In the genomic region with DNA sequence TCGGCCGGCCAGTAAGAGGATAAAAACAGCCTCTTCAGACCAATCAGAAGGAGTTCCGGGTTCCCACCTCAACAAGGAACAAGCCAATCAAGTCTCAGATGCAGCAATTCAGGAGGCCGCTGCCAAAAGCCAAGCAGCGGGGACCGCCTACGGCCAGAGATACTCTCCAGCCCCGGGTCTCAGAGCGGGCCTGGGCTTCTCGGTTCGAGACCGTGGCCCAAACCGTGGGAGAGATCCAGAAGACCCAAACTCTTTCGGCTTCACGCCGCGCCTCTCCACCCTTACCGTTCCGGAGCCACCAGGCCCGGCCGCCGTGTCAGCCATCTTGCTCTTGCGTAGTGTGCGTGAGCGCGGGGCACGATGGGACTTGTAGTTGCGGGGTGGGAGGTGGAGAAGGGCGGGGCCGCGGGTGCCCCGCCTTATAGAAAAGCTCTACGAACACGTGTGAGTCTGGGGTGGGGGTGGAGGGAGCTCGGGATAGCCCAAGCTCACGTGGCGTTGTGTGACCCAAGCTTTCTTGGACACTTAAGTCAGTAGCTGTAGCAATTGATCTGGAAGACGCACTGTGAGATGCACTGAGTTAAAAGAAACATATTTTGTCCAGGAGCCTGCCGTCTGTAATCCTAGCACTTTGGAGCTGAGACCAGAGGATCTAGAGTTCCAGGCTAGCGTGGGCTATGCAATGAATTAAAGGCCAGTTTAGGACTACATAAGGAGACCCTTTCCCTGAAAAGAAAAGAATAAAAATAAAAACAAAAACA, we compare ENCODE assay signal across 8 mouse cellular contexts. TPM values are rescaled to one million over a fixed set of nuclear protein-coding genes. Genes with fewer than 3 reads are reported as not detected.
DNase-seq lines count a peak whose midpoint lies in the region; ATAC-seq and TF ChIP-seq lines count a peak whose summit lies in the region.

A gene (minus strand): TSS at position 347 of the 761 bp plus-strand sequence.

- no peaks in the 10 kb centered on the region for H3K9me3 ChIP-seq in MEL (replicated peaks; ENCODE audit: insufficient read depth, low read length)
- H3K9me3 ChIP-seq in forebrain, postnatal 0 days (ENCODE audit: low read length), result no peaks in the 10 kb centered on the region
- no peaks in the 10 kb centered on the region for H3K9me3 ChIP-seq in lung, embryonic 15.5 days

- peak; percentile 98 for DNase-seq in MEL (ENCODE audit: low read depth, low spot score)
- DNase-seq in cerebellum, adult 2 months, result peak; percentile 91 to 96
- DNase-seq in forebrain, postnatal 0 days, result peak; percentile 96
- peak; percentile 92 for DNase-seq in heart, postnatal 4 days
- DNase-seq in layer of hippocampus, adult 8-10 months (ENCODE audit: low spot score in 2 of 2), result peak; percentile 87 to 93
- DNase-seq in ovary, adult 18-20 months (ENCODE audit: low spot score), result peak; percentile 85
- peak; percentile 94 for DNase-seq in thymus, postnatal 0 days (ENCODE audit: low spot score)

- peak within 1 kb of the TSS; percentile 83 for H3K4me2 ChIP-seq in forebrain, postnatal 0 days (ENCODE audit: low read depth)
- peak within 1 kb of the TSS; percentile 76 for H3K4me2 ChIP-seq in lung, embryonic 15.5 days

- TF ChIP-seq CTCF in MEL (IDR thresholded peaks at IDR 0.05 in 2 of 3, conservative IDR thresholded peaks at IDR 0.05 in 1 of 3; ENCODE audit: control insufficient read depth in 1 of 3, insufficient read depth in 1 of 3, low read depth in 2 of 3, low read length in 3 of 3, poor library complexity in 1 of 3, severe bottlenecking in 1 of 3), result no peak
- TF ChIP-seq CTCF in cerebellum, adult 2 months (IDR thresholded peaks at IDR 0.05; ENCODE audit: borderline replicate concordance, insufficient read depth, low read depth, low read length), result no peak
- no peak for TF ChIP-seq CTCF in forebrain, postnatal 0 days (IDR thresholded peaks at IDR 0.05; ENCODE audit: low read depth)

- H3K27me3 ChIP-seq in MEL (ENCODE audit: control insufficient read depth in 1 of 2, insufficient read depth in 2 of 2, low read length in 2 of 2), result no peaks in the 10 kb centered on the region
- H3K27me3 ChIP-seq in cerebellum, adult 2 months (ENCODE audit: control insufficient read depth, insufficient read depth, low read length), result no peaks in the 10 kb centered on the region
- H3K27me3 ChIP-seq in forebrain, postnatal 0 days (ENCODE audit: insufficient read depth, low read length), result no peaks in the 10 kb centered on the region
- H3K27me3 ChIP-seq in lung, embryonic 15.5 days, result no peaks in the 10 kb centered on the region

- peak within 1 kb of the TSS; percentile 75 to 92 for H3K4me3 ChIP-seq in MEL (ENCODE audit: control insufficient read depth in 1 of 2, insufficient read depth in 1 of 2, low read depth in 2 of 2, low read length in 2 of 2)
- H3K4me3 ChIP-seq in cerebellum, adult 2 months (replicated peaks; ENCODE audit: insufficient read depth, low read depth, low read length), result peak within 1 kb of the TSS; percentile 68
- peak within 1 kb of the TSS; percentile 64 for H3K4me3 ChIP-seq in forebrain, postnatal 0 days (ENCODE audit: low read depth, low read length)
- H3K4me3 ChIP-seq in lung, embryonic 15.5 days, result peak within 1 kb of the TSS; percentile 72

- H3K4me1 ChIP-seq in MEL (ENCODE audit: control insufficient read depth in 1 of 2, insufficient read depth in 2 of 2, low read length in 2 of 2), result peaks cover 2 to 32% of the 10 kb centered on the region in 2 experiments; a peak in 3 of 4 replicates
- H3K4me1 ChIP-seq in cerebellum, adult 2 months (ENCODE audit: control insufficient read depth, insufficient read depth, low read length), result peaks cover 9% of the 10 kb centered on the region; the same call in 1 of the 2 replicates
- H3K4me1 ChIP-seq in forebrain, postnatal 0 days (ENCODE audit: insufficient read depth), result peaks cover 11% of the 10 kb centered on the region
- H3K4me1 ChIP-seq in lung, embryonic 15.5 days, result peaks cover 27% of the 10 kb centered on the region

- H3K36me3 ChIP-seq in MEL (ENCODE audit: control insufficient read depth in 1 of 2, insufficient read depth in 2 of 2, low read length in 2 of 2), result peaks cover 1 to 6% of the 10 kb centered on the region in 2 experiments; a peak in 3 of 4 replicates
- H3K36me3 ChIP-seq in forebrain, postnatal 0 days (ENCODE audit: insufficient read depth), result peaks cover 18% of the 10 kb centered on the region
- peaks cover 25% of the 10 kb centered on the region for H3K36me3 ChIP-seq in lung, embryonic 15.5 days

- WGBS in cerebellum, adult 2 months, result under 1% methylated on average over 40 of the region's 40 CpGs
- WGBS in forebrain, postnatal 0 days, result 2% methylated on average over 40 of the region's 40 CpGs
- 2% methylated on average over 40 of the region's 40 CpGs for WGBS in lung, embryonic 15.5 days

- H3K9ac ChIP-seq in MEL (ENCODE audit: control insufficient read depth, low read depth, low read length, poor library complexity, severe bottlenecking), result peak within 1 kb of the TSS; percentile 79
- H3K9ac ChIP-seq in forebrain, postnatal 0 days, result peak within 1 kb of the TSS; percentile 79
- H3K9ac ChIP-seq in lung, embryonic 15.5 days, result peak within 1 kb of the TSS; percentile 67

- peaks cover 5% of the 10 kb centered on the region for H3K79me2 ChIP-seq in MEL (ENCODE audit: control insufficient read depth, insufficient read depth, low read length, poor library complexity)

- peak; percentile 80 to 89 for TF ChIP-seq POLR2A in MEL (IDR thresholded peaks at IDR 0.05; ENCODE audit: control insufficient read depth in 1 of 2, insufficient read depth in 1 of 2, low read depth in 1 of 2, low read length in 2 of 2, poor library complexity in 1 of 2)
- TF ChIP-seq POLR2A in cerebellum, adult 2 months (IDR thresholded peaks at IDR 0.05; ENCODE audit: borderline replicate concordance, insufficient read depth, low read length), result peak; percentile 71; the same call in 1 of the 2 replicates

- H3K27ac ChIP-seq in MEL (ENCODE audit: control insufficient read depth, low read depth, low read length), result peak within 1 kb of the TSS; percentile 79
- H3K27ac ChIP-seq in cerebellum, adult 2 months (ENCODE audit: insufficient read depth, low read length), result peak within 1 kb of the TSS; percentile 76
- peak within 1 kb of the TSS; percentile 80 for H3K27ac ChIP-seq in forebrain, postnatal 0 days (ENCODE audit: low read depth, low read length)
- peak within 1 kb of the TSS; percentile 85 for H3K27ac ChIP-seq in lung, embryonic 15.5 days

- TF ChIP-seq EP300 in MEL (IDR thresholded peaks at IDR 0.05; ENCODE audit: low read depth in 1 of 2, low read length in 2 of 2), result no peak

- ATAC-seq in forebrain, postnatal 0 days, result peak; percentile 99
- peak; percentile 93 for ATAC-seq in lung, embryonic 15.5 days (ENCODE audit: borderline replicate concordance, extremely low read depth, low FRiP score, low TSS enrichment)

- TF ChIP-seq RAD21 in MEL (IDR thresholded peaks at IDR 0.05; ENCODE audit: low read depth, low read length), result no peak

TF ChIP-seq in MEL, 35 proteins besides CTCF, POLR2A, EP300 and RAD21 (continues in another document):
- peak; percentile 70 for TF ChIP-seq NELFE (IDR thresholded peaks at IDR 0.05; ENCODE audit: low read depth, low read length)
- no peak for TF ChIP-seq UBTF (IDR thresholded peaks at IDR 0.05; ENCODE audit: borderline replicate concordance, insufficient read depth, low read depth, low read length)
- no peak for TF ChIP-seq SMC3 (IDR thresholded peaks at IDR 0.05; ENCODE audit: low read depth, low read length)
- peak; percentile 91 for TF ChIP-seq ELF1 (IDR thresholded peaks at IDR 0.05; ENCODE audit: low read depth, low read length)
- peak; percentile 100 for TF ChIP-seq MYC (IDR thresholded peaks at IDR 0.05; ENCODE audit: low read depth, low read length)
- peak; percentile 99 for TF ChIP-seq MXI1 (IDR thresholded peaks at IDR 0.05; ENCODE audit: low read depth, low read length)
- no peak for TF ChIP-seq ZNF384 (IDR thresholded peaks at IDR 0.05; ENCODE audit: low read depth, low read length)
- peak; percentile 72 for TF ChIP-seq POLR2AphosphoS2 (IDR thresholded peaks at IDR 0.05; ENCODE audit: low read length)
- TF ChIP-seq MAZ (IDR thresholded peaks at IDR 0.05; ENCODE audit: low read depth, low read length), result peak; percentile 86
- peak; percentile 86 for TF ChIP-seq BHLHE40 (IDR thresholded peaks at IDR 0.05; ENCODE audit: borderline replicate concordance, low read depth, low read length)
- TF ChIP-seq ETS1 (IDR thresholded peaks at IDR 0.05; ENCODE audit: low read depth, low read length), result no peak; the same call in 1 of the 2 replicates
- peak; percentile 51; the same call in 1 of the 2 replicates for TF ChIP-seq NRF1 (IDR thresholded peaks at IDR 0.05; ENCODE audit: insufficient read depth, low read depth, low read length, poor library complexity, severe bottlenecking)
- no peak for TF ChIP-seq MAFK (IDR thresholded peaks at IDR 0.05; ENCODE audit: borderline replicate concordance, low read depth, low read length)
- TF ChIP-seq HCFC1 (IDR thresholded peaks at IDR 0.05; ENCODE audit: low read depth, low read length), result peak; percentile 99
- TF ChIP-seq TBP (IDR thresholded peaks at IDR 0.05; ENCODE audit: low read depth, low read length), result peak; percentile 68
- TF ChIP-seq KAT2A (conservative IDR thresholded peaks at IDR 0.05; ENCODE audit: low read depth, low read length), result peak; percentile 79
- TF ChIP-seq ZKSCAN1 (IDR thresholded peaks at IDR 0.05; ENCODE audit: low read depth, low read length), result no peak
- TF ChIP-seq CHD2 (IDR thresholded peaks at IDR 0.05; ENCODE audit: low read length), result no peak
- no peak for TF ChIP-seq POLR2AphosphoS5 (IDR thresholded peaks at IDR 0.05; ENCODE audit: borderline replicate concordance, low read depth, low read length)
- peak; percentile 96 for TF ChIP-seq MAX (IDR thresholded peaks at IDR 0.05; ENCODE audit: low read length)
- no peak for TF ChIP-seq JUND (IDR thresholded peaks at IDR 0.05; ENCODE audit: low read depth, low read length)
- peak; percentile 94 for TF ChIP-seq SIN3A (IDR thresholded peaks at IDR 0.05; ENCODE audit: low read length)
- TF ChIP-seq E2F4 (IDR thresholded peaks at IDR 0.05; ENCODE audit: borderline replicate concordance, low read depth, low read length), result no peak

RNA-seq across cellular contexts. Expression of the gene that starts here (rescaled TPM):
- total RNA-seq in MEL (2012; rRNA removed), result 14.4 and 15.2 TPM in 2 replicates
- 10 to 100 TPM in 1 of 2 experiments, not detected in 1; 25.7 TPM for polyA plus RNA-seq in MEL (2012; ENCODE audit: insufficient read depth in 1 of 2, insufficient read length in 2 of 2, low read depth in 1 of 2, low replicate concordance in 2 of 2, missing spikeins in 1 of 2)
- 30.7 and 32.0 TPM in 2 replicates for polyA plus RNA-seq in cerebellum, adult 2 months (2012; rRNA removed)
- total RNA-seq in forebrain, postnatal 0 days (2014; rRNA removed), result 17.4 and 17.9 TPM in 2 replicates
- 8.8 and 10.8 TPM in 2 replicates for polyA plus RNA-seq in forebrain, postnatal 0 days (2015; fragmentation: Nextera tagmentation; extraction: Ambion mirVana)
- 10 to 100 TPM; 13.7 to 14.6 TPM for total RNA-seq in heart, postnatal 4 days (2021)
- total RNA-seq in layer of hippocampus, adult 8-10 months (2022), result 10 to 100 TPM; 18.4 to 25.0 (median 23.4) TPM
- polyA plus RNA-seq in lung, embryonic 15.5 days (2015; fragmentation: Nextera tagmentation; extraction: Ambion mirVana), result 25.6 and 32.3 TPM in 2 replicates
- polyA plus RNA-seq in thymus, postnatal 0 days (2015; fragmentation: Nextera tagmentation; extraction: Ambion mirVana), result 28.0 and 30.8 TPM in 2 replicates

Comparison
In these comparisons a context has a peak if more than half of its experiments do, and no peak if none do; other contexts are left out.
1. Peak in every context shown above with its lines: DNase-seq, ATAC-seq, H3K4me3 ChIP-seq and H3K27ac ChIP-seq.